Mouse (Mus musculus) spleen, adult 18-20 months (tissue): ENCODE data around the gene Myo9b.
"Not testable (repeated sequence)": the region's sequence is repeated elsewhere in the genome, so short reads cannot be mapped to it uniquely, and the experiment has no call there.

Source experiments
- DNase-seq, 2 experiments: peaks; one replicate each; pipeline ENCODE4 v3.0.0; 2022; ENCODE audit warnings: mixed read lengths in 2 of 2

Gene Myo9b

GRCm38 (mm10) chr8:71272286-71273150 is at the start of gene Myo9b, which contains the start of gene Haus8:
Gene Myo9b, plus strand, starts transcription at chr8:71272714.
Gene Haus8, minus strand, starts transcription at chr8:71272934.
- peak; percentile 98 to 99 for DNase-seq

GRCm38 (mm10) chr8:71224560-71224959 is 48.0 kb upstream of the Myo9b start:
- no peak for DNase-seq

- no peak for DNase-seq
Observed at GRCm38 (mm10) chr8:71242757-71243156, 29.8 kb upstream of the Myo9b start.

- DNase-seq: no peak
Observed at GRCm38 (mm10) chr8:71248203-71248602, 24.3 kb upstream of the Myo9b start.

GRCm38 (mm10) chr8:71256545-71257232 is 15.8 kb upstream of the Myo9b start:
- DNase-seq: no peak

- DNase-seq: no peak
Observed at GRCm38 (mm10) chr8:71261234-71261633, 11.3 kb upstream of the Myo9b start.

GRCm38 (mm10) chr8:71267690-71268089 is 4.8 kb upstream of the Myo9b start:
- DNase-seq: no peak

GRCm38 (mm10) chr8:71268286-71268685 is 4.2 kb upstream of the Myo9b start:
- DNase-seq: not testable (repeated sequence)

GRCm38 (mm10) chr8:71271630-71272029 is 884 bp upstream of the Myo9b start:
- no peak for DNase-seq

GRCm38 (mm10) chr8:71273151-71273510 is 617 bp downstream of the Myo9b start:
- peak; percentile 44 to 56 for DNase-seq

- no peak for DNase-seq
Observed at GRCm38 (mm10) chr8:71274478-71274877, 2.0 kb downstream of the Myo9b start.

GRCm38 (mm10) chr8:71276166-71276565 is 3.7 kb downstream of the Myo9b start:
- no peak for DNase-seq

- not testable (repeated sequence) for DNase-seq
Observed at GRCm38 (mm10) chr8:71279409-71279808, 6.9 kb downstream of the Myo9b start.

- not testable (repeated sequence) for DNase-seq
Observed at GRCm38 (mm10) chr8:71281731-71282130, 9.2 kb downstream of the Myo9b start.

GRCm38 (mm10) chr8:71282621-71283020 is 10.1 kb downstream of the Myo9b start:
- no peak for DNase-seq

GRCm38 (mm10) chr8:71286223-71286622 is 13.7 kb downstream of the Myo9b start:
- DNase-seq: not testable (repeated sequence)

GRCm38 (mm10) chr8:71288441-71288949 is 16.0 kb downstream of the Myo9b start:
- no peak for DNase-seq

- no peak for DNase-seq
Observed at GRCm38 (mm10) chr8:71289098-71289497, 16.6 kb downstream of the Myo9b start.

- no peak for DNase-seq
Observed at GRCm38 (mm10) chr8:71290211-71290610, 17.7 kb downstream of the Myo9b start.

- DNase-seq: no peak
Observed at GRCm38 (mm10) chr8:71290911-71291310, 18.4 kb downstream of the Myo9b start.

- no peak for DNase-seq
Observed at GRCm38 (mm10) chr8:71291351-71291750, 18.8 kb downstream of the Myo9b start.

- not testable (repeated sequence) for DNase-seq
Observed at GRCm38 (mm10) chr8:71293930-71294329, 21.4 kb downstream of the Myo9b start.

GRCm38 (mm10) chr8:71296188-71296621 is 23.7 kb downstream of the Myo9b start:
- DNase-seq: peak; percentile 29 to 46

- peak in 1 of 2 experiments; percentile 25 for DNase-seq
Observed at GRCm38 (mm10) chr8:71296784-71297183, 24.3 kb downstream of the Myo9b start.
